Mouse (Mus musculus): Measurements from ENCODE around the gene Opa1.

Gene Opa1

GRCm38 (mm10) chr16:29689187-29689819 lies 110.2 kb downstream of the Opa1 start:
- no peak for DNase-seq (ENCODE audit: low spot score)

- no peak for DNase-seq (ENCODE audit: low spot score)
Observed at GRCm38 (mm10) chr16:29693025-29693682, 114.0 kb downstream of the Opa1 start.

GRCm38 (mm10) chr16:29693791-29694419 lies 114.8 kb downstream of the Opa1 start:
- DNase-seq (ENCODE audit: low spot score): no peak

GRCm38 (mm10) chr16:29694420-29694959 lies 115.4 kb downstream of the Opa1 start:
- no peak for DNase-seq (ENCODE audit: low spot score)

All from urinary bladder, postnatal 14 days (tissue).